Mouse (Mus musculus): ENCODE data around the gene Mob1b. TPM values are rescaled to one million over a fixed set of nuclear protein-coding genes. Genes with fewer than 3 reads are reported as not detected.

Gene Mob1b
- 10.5 and 12.2 TPM in 2 replicates for total RNA-seq (2014; rRNA removed)
- 7.8 and 8.5 TPM in 2 replicates for polyA plus RNA-seq (2015; fragmentation: Nextera tagmentation; extraction: Ambion mirVana)

GRCm38 (mm10) chr5:88720116-88721002, at the start of gene Mob1b:
TSS of gene Mob1b (plus strand) at chr5:88720855.
- H3K4me2 ChIP-seq (ENCODE audit: low read depth, low read length) = peak within 1 kb of the TSS; percentile 88
- 0 out of 2 replicates have a peak, but pooled peaks cover 9% of the 10 kb centered on the region for H3K4me1 ChIP-seq (ENCODE audit: insufficient read depth, low read length)
- ATAC-seq = peak; percentile 95
- TF ChIP-seq CTCF (IDR thresholded peaks at IDR 0.05; ENCODE audit: low read depth) = no peak
- peak within 1 kb of the TSS; percentile 96 for H3K9ac ChIP-seq (replicated peaks; ENCODE audit: low read length)
- DNase-seq (ENCODE audit: low spot score) = peak; percentile 97
- H3K36me3 ChIP-seq (ENCODE audit: insufficient read depth, low read length) = no peaks in the 10 kb centered on the region
- H3K27me3 ChIP-seq (ENCODE audit: insufficient read depth, low read length) = no peaks in the 10 kb centered on the region
- H3K4me3 ChIP-seq (ENCODE audit: low read length) = peak within 1 kb of the TSS; percentile 92
- H3K27ac ChIP-seq = peak within 1 kb of the TSS; percentile 97
- 2% methylated on average over 51 of the region's 54 CpGs for WGBS
- H3K9me3 ChIP-seq (ENCODE audit: low read length) = no peaks in the 10 kb centered on the region

GRCm38 (mm10) chr5:88674703-88675442, 45.8 kb upstream of the Mob1b start:
- ATAC-seq (peak; percentile 68), DNase-seq (ENCODE audit: low spot score) (peak; percentile 49)
- TF ChIP-seq CTCF (IDR thresholded peaks at IDR 0.05; ENCODE audit: low read depth) = no peak
- H3K9me3 ChIP-seq (ENCODE audit: low read length) = no peaks in the 10 kb centered on the region
- peak overlapping the region; percentile 98 for H3K27ac ChIP-seq
- peaks cover 8% of the 10 kb centered on the region; the same call in 1 of the 2 replicates for H3K36me3 ChIP-seq (ENCODE audit: insufficient read depth, low read length)
- H3K4me2 ChIP-seq (ENCODE audit: low read depth, low read length) = peak overlapping the region; percentile 72
- peak overlapping the region; percentile 85 for H3K4me3 ChIP-seq (ENCODE audit: low read length)
- peak overlapping the region; percentile 98 for H3K9ac ChIP-seq (replicated peaks; ENCODE audit: low read length)
- no peaks in the 10 kb centered on the region for H3K4me1 ChIP-seq (ENCODE audit: insufficient read depth, low read length)
- WGBS = under 1% methylated on average over 44 of the region's 47 CpGs
- no peaks in the 10 kb centered on the region for H3K27me3 ChIP-seq (ENCODE audit: insufficient read depth, low read length)

- peak within 1 kb of the TSS; percentile 98 for H3K9ac ChIP-seq (replicated peaks; ENCODE audit: low read length)
- ATAC-seq (peak; percentile 91), DNase-seq (ENCODE audit: low spot score) (peak; percentile 94)
- H3K4me1 ChIP-seq (ENCODE audit: insufficient read depth, low read length) = no peaks in the 10 kb centered on the region
- no peaks in the 10 kb centered on the region for H3K9me3 ChIP-seq (ENCODE audit: low read length)
- no peaks in the 10 kb centered on the region; the same call in 1 of the 2 replicates for H3K36me3 ChIP-seq (ENCODE audit: insufficient read depth, low read length)
- H3K4me2 ChIP-seq (ENCODE audit: low read depth, low read length) = peak within 1 kb of the TSS; percentile 72
- TF ChIP-seq CTCF (IDR thresholded peaks at IDR 0.05; ENCODE audit: low read depth) = peak; percentile 5; the same call in 1 of the 2 replicates
- WGBS = under 1% methylated on average over 79 of the region's 127 CpGs
- H3K27ac ChIP-seq = peak within 1 kb of the TSS; percentile 98
- peak within 1 kb of the TSS; percentile 85 for H3K4me3 ChIP-seq (ENCODE audit: low read length)
- no peaks in the 10 kb centered on the region for H3K27me3 ChIP-seq (ENCODE audit: insufficient read depth, low read length)
Observed at GRCm38 (mm10) chr5:88675443-88676387, 44.9 kb upstream of the Mob1b start, which contains the start of gene Grsf1. TSS of gene Grsf1 (minus strand) at chr5:88676171.

GRCm38 (mm10) chr5:88678929-88679328, 41.7 kb upstream of the Mob1b start:
- no peak overlapping the region for H3K4me3 ChIP-seq (ENCODE audit: low read length)
- H3K27me3 ChIP-seq (ENCODE audit: insufficient read depth, low read length) = no peaks in the 10 kb centered on the region
- H3K36me3 ChIP-seq (ENCODE audit: insufficient read depth, low read length) = no peaks in the 10 kb centered on the region
- H3K27ac ChIP-seq = no peak overlapping the region
- DNase-seq (ENCODE audit: low spot score) (no peak), ATAC-seq (no peak)
- TF ChIP-seq CTCF (IDR thresholded peaks at IDR 0.05; ENCODE audit: low read depth) = no peak
- no peaks in the 10 kb centered on the region for H3K4me1 ChIP-seq (ENCODE audit: insufficient read depth, low read length)
- 48% methylated on average over 7 of the region's 7 CpGs for WGBS
- no peak overlapping the region for H3K4me2 ChIP-seq (ENCODE audit: low read depth, low read length)
- H3K9ac ChIP-seq (replicated peaks; ENCODE audit: low read length) = no peak overlapping the region
- H3K9me3 ChIP-seq (ENCODE audit: low read length) = no peaks in the 10 kb centered on the region

GRCm38 (mm10) chr5:88679341-88679740, 41.3 kb upstream of the Mob1b start:
- H3K9me3 ChIP-seq (ENCODE audit: low read length) = no peaks in the 10 kb centered on the region
- ATAC-seq (no peak), DNase-seq (ENCODE audit: low spot score) (no peak)
- no peak overlapping the region for H3K4me3 ChIP-seq (ENCODE audit: low read length)
- no peaks in the 10 kb centered on the region for H3K27me3 ChIP-seq (ENCODE audit: insufficient read depth, low read length)
- H3K4me2 ChIP-seq (ENCODE audit: low read depth, low read length) = no peak overlapping the region
- no peak for TF ChIP-seq CTCF (IDR thresholded peaks at IDR 0.05; ENCODE audit: low read depth)
- no peak overlapping the region for H3K27ac ChIP-seq
- H3K9ac ChIP-seq (replicated peaks; ENCODE audit: low read length) = no peak overlapping the region
- no peaks in the 10 kb centered on the region for H3K4me1 ChIP-seq (ENCODE audit: insufficient read depth, low read length)
- WGBS = 7% methylated on average over 6 of the region's 6 CpGs
- no peaks in the 10 kb centered on the region for H3K36me3 ChIP-seq (ENCODE audit: insufficient read depth, low read length)

GRCm38 (mm10) chr5:88680567-88680966, 40.1 kb upstream of the Mob1b start:
- H3K4me2 ChIP-seq (ENCODE audit: low read depth, low read length) = no peak overlapping the region
- no peaks in the 10 kb centered on the region for H3K4me1 ChIP-seq (ENCODE audit: insufficient read depth, low read length)
- 90% methylated on average over 6 of the region's 6 CpGs for WGBS
- DNase-seq (ENCODE audit: low spot score) (no peak), ATAC-seq (no peak)
- H3K36me3 ChIP-seq (ENCODE audit: insufficient read depth, low read length) = no peaks in the 10 kb centered on the region
- H3K4me3 ChIP-seq (ENCODE audit: low read length) = no peak overlapping the region
- no peak overlapping the region for H3K27ac ChIP-seq
- H3K9me3 ChIP-seq (ENCODE audit: low read length) = no peaks in the 10 kb centered on the region
- no peaks in the 10 kb centered on the region for H3K27me3 ChIP-seq (ENCODE audit: insufficient read depth, low read length)
- H3K9ac ChIP-seq (replicated peaks; ENCODE audit: low read length) = no peak overlapping the region
- no peak for TF ChIP-seq CTCF (IDR thresholded peaks at IDR 0.05; ENCODE audit: low read depth)

All from hindbrain, postnatal 0 days (tissue).